Mouse (Mus musculus) layer of hippocampus, postnatal 25 days (tissue): ENCODE measurements around the gene Ly6g6c. TPM values are rescaled to one million over a fixed set of nuclear protein-coding genes. Genes with fewer than 3 reads are reported as not detected.

Experiments
- DNase-seq, 2 experiments: peaks; one replicate each; pipeline ENCODE4 v3.0.0; 2022; ENCODE audit warnings: mixed read lengths in 2 of 2, low spot score in 1 of 2; ENCODE audit errors: extremely low spot score in 1 of 2
- total RNA-seq, 2 experiments: library from RNA; stranded (reverse); gene quantifications; 2 replicates each; pipeline ENCODE4 v1.2.3; 2021

Gene Ly6g6c
- total RNA-seq, 2 experiments from 2014 or later, result not detected

DNA sequence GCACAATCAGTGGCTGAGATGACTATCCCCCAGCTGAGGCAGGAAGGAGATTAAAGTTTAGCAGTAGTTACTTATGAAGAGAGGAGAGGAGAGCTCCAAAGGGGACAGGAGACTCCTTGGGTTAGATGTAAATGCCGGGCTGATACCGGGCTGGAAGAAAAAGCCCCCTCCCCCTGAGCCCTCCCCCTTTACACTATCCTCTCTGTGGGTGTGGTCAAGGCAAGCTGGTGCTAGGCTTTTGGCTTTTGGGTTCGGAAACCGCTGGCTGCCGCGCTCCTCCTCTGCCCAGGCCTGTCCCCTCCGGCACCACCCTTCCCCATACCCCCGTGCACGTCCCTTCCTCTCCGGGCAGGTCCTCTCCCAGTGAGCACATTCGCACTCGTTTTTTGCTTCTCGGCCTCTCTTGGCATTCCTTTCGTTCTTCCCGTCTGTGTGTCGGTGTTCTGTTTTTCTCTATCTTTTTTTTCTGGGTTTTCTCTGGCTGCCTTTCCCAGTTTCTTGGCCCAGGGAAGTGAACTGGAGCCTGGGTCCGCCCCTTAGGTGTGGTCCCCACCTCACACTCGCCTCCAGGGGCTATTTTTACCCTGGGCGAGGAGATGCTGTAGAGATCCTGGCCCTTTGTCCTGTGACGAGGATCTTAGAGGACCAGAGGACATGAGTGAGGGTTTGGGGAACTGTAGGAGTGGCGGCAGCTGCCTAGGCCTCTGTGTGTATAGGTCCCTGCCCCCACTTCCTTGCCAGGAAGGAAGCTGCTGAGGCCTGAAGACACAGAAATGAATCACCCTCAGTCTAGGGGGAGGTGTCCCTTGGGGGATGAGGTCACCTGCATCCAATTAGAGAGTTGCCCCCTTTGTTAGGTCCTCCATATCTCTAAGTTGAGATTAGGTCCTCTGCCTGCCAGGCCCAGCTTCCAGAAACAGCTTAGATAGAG, 13.8 kb upstream of the Ly6g6c start:
- no peak for DNase-seq

DNA sequence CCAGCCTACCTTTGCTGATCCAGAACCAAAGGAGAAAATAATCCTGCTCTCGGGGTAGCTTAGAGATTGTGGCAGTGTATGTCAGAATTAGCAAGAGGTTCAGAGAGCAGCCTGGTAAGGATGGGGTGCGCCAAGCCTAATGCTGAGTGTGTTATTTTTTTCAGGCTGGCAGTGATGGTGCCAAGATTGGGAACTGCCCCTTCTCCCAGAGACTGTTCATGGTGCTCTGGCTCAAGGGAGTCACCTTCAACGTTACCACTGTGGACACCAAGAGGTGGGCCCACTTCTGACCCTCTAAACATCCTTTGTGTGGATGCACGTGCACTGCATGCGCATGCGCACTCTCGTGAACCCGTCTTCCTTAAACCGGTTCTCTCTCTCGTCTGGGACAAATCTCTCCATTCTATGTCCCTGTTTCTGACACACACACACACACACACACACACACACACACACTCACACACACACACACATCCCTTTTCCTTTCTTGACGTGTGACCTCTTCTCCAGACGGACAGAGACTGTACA, 12.9 kb upstream of the Ly6g6c start:
- DNase-seq, result no peak

DNA sequence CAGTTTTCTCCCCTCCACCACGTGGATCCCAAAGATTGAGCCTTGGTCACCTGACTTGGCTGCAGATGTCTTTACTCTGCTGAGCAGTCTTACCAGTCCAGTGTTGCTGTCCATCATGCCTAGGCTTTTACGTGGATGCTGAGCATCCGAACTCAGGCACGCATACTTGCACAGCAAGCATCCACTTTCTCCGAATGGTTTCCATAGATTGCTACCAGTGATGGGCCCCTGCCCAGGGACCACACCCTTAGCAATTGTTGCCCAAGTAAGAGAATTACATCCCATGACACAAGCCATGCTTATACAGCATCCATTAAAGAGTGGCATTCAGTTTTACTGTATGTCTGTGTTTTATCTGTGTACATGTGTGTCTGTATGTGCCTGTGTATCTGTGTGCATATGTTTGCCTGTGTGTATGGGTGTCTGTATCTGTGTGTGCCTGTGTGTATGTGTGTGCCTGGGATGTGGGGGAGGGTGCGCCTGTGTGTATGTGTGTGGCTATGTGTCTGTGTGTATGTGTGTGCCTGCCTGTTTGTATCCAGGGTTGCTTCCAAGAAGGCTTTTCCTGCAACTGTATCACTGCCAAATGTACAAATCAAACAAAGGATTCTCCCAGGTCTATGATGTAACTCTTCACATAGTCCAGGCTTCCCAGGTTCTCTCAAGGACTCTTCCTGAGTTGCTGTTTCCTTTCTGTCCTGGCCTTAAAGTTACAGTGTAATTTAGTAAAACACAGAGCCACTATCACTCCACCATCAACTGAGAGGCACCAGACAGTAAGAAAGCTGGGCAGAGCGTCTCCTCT, 9.3 kb upstream of the Ly6g6c start:
- DNase-seq, result no peak

DNA sequence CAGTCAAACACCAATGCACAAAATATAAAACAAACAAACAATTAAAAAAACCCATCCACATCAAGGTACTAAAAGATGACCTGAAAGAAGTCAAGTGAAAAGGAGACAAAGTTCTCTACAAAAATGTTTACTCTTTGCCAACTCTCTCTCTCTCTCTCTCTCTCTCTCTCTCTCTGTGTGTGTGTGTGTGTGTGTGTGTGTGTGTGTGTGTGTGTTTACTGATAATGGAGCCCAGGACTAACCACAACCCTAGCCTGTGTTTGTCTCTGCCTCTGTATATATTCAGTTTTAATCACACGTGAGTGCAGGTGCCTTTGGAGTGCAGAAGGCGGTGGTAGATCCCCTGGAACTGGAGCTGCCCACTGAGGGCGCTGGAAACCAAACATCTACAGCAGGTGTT, 8.1 kb upstream of the Ly6g6c start:
- DNase-seq, result no peak

DNA sequence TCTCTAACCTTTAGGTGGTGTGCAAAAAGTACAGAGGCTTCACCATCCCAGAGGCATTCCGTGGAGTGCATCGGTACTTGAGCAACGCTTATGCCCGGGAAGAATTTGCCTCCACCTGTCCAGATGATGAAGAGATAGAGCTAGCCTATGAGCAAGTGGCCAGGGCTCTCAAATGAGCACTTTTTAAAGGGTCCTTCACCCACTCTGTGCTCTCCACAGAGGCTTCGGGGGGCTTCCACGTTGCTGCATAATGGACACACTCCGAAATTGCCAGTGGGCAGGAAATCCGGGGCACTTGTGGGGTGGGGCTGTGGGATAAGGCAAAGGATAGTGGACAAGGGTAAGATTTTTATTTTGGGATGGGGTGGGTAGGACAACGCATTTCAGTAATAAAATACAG, 6.9 kb upstream of the Ly6g6c start:
- DNase-seq, result no peak

DNA sequence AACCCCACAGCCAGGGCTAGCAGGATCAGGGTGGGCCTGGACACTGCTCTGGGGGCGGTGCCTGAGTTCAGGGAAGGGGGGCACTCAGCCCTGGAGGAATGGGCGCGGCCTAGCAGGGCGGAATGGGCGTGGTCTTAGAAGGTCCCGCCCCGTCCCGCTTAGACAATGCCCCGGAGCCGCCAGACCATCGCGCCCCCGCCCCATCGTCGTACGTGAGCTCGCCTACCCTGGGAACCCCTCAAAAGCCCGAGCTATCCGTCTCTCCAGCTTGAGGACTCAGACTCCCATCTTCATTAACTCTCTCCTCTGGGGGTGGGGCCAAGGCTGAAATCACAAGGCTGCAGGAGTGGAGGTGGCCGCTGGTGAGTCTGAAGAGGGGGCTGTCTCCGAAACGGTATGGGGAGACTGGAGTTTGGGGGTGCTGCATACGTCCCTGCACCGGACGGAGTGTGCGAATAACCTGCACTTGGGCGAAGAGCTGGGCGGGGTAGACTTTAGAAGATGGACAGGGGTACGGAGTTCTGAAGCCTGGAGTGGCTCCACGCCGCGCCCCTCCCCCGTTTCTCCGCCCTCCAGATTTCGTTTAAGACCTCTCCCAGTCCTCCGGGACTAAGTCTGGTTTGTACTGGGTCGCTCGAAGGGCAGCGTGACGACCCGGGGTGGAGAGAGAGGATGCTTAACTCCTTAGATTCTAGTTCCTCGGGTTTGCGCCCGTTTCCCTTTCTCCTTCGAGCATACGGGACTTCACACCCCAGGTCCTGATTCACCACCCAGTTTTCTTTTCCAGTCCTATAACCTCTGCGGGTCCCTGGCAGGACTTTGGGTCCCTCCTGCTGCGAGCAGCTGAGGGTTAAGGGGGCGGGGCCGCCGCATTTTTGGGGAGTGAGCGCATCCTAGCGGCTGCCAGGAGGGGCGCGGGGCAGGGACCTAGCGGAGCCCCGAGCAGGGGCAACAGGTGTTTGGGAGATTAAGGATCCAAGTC, 6.0 kb upstream of the Ly6g6c start, which contains the start of gene Ddah2:
Ddah2 (plus strand) TSS at position 125 of the 982 bp plus-strand sequence.
- peak; percentile 58 to 74 for DNase-seq

DNA sequence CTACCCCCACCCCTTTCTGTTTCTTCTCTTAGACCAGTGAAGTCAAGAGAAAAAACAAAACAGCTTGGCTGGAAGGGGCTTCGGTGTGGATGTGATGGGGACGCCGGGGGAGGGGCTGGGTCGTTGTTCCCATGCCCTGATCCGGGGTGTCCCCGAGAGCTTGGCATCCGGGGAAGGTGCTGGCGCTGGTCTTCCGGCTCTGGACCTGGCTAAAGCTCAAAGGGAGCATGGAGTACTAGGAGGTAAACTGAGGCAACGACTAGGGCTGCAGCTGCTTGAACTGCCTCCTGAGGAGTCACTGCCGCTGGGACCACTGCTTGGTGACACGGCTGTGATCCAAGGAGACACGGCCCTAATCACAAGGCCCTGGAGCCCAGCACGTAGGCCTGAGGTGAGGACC, 5.1 kb upstream of the Ly6g6c start:
- no peak for DNase-seq

DNA sequence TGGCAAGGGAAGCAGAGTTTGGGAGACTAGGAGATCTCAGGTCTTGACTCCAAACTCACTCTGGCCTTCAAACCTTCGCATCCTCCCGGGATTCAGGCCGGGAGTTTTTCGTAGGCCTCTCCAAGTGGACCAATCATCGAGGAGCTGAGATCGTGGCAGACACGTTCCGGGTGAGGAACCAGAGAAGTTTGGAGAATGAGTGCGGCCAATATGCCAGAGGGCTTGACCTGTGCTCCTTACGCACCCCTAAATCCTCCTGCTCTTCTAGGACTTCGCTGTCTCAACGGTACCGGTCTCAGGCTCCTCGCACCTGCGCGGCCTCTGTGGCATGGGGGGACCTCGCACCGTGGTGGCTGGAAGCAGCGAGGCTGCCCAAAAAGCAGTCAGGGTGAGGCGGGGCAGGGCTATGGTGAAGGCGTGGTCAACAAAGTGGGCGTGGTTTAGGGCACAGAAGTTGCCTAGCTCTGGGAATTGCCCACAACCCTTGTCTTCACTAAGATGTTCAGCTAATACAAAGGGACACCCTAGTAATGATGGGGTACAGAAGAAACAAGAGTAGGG, 4.4 kb upstream of the Ly6g6c start:
- no peak for DNase-seq

DNA sequence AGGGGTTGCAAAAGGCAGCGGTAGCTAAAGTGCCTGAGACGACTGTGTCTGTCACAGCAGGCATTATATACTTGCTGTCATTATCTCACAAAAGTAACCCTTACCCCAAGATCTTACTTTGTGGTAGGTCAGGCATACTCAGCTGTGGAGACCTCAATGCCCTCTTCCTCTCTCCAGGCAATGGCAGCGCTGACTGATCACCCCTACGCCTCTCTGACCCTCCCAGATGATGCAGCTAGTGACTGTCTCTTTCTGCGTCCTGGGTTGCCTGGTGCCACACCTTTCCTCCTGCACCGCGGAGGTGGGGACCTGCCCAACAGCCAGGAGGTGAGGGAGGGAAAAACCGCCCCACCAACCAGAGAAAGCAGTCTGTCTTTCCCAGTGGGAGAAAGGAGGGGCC, 3.9 kb upstream of the Ly6g6c start:
- no peak for DNase-seq

DNA sequence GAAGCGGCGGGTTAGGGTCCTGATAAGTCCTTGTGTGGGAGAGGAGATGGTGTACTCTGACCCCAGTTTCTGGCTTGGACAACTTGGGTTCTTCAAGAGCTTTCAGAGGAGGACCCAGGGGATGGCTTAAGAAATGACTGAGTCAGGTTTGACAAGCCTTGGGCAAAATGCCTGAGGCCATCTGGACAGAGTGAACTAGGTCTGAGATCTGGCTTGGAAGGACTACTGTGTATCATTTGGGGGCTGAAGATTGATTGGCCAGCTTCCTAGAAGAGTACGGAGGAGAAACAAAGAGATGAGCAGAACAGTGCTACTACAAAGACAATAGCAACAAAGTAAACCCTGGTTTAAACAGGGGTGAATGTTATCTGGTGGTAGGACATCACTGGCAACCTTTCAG, 1.7 kb upstream of the Ly6g6c start:
- no peak for DNase-seq

DNA sequence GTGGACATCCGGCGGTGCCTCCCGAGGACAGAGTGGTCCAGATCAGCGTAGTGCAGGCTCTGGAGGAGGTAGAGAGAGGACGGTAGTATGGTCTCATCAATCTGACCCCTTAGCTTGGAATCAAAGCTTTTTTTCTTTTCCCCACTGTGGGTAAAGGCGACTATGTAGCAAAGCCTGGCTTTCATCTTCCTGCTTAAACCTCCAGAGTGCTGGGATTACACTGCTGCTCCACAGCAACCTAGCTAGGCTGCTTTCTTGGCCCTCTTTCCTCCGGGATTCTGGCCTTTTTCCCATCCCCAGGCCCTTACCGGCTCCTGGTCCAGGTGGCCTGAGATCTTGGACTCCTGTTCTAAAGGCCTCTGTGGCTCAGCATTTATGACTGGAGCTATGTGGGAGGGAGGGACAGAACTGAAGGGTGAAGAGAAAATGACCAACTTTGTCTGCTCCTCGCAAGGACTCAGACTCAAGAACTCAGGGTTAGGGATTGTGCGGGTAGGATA, 760 bp upstream of the Ly6g6c start:
- DNase-seq, result no peak

DNA sequence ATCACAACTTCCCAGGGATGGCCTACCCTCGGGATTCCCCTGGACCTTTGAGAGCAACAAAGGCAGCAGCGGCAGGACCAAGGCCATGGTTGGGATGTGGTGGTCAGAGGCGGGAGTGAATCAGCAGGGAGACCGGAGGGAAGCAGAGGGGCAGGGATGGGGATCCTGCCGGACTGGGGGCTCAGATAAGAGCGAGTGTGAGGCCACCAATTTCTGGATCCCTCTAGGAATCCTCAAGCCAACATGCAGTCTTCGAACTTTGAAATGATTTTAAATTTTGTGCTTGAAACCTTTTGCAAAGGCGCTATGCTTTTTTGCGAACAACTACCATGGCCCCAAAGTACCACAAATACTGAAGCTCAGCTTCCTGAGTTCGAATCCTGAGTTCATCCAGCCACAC, 896 bp downstream of the Ly6g6c start, which contains the start of gene Mpig6b:
Mpig6b (minus strand) TSS at position 101 of the 400 bp plus-strand sequence.
- DNase-seq, result no peak

DNA sequence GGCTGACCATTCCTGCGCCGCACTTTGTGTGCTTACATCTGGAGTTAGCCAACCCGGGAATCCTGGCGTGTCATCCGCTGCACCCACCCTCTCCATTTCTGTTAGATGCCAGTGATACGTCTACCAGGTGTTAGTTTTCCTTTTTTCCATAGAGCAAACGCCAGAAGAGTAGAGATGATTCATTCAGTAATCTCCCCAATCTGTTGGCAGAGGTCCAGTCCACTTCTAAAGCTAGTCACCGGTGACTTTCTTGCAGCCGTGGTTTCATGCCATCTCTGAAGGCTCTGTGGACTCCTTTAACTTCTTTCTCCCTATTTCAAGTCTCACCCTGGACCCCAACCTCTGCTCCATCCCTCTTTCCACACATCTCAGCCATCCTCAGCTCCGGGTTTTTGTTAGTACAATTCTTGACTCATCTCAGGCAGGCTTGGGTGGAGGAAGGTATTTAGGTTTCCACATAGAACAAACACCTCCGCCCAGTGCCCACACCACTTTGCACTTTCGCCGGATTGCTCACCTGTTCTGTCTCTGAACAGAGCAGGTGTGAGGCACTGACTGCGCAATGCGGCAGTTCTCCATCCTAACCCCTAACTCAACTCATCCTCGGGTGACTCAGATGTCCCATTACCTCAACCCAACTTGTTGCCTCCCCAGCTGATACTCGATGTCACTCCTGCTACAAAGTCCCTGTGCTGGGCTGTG, 3.2 kb downstream of the Ly6g6c start:
- no peak for DNase-seq

DNA sequence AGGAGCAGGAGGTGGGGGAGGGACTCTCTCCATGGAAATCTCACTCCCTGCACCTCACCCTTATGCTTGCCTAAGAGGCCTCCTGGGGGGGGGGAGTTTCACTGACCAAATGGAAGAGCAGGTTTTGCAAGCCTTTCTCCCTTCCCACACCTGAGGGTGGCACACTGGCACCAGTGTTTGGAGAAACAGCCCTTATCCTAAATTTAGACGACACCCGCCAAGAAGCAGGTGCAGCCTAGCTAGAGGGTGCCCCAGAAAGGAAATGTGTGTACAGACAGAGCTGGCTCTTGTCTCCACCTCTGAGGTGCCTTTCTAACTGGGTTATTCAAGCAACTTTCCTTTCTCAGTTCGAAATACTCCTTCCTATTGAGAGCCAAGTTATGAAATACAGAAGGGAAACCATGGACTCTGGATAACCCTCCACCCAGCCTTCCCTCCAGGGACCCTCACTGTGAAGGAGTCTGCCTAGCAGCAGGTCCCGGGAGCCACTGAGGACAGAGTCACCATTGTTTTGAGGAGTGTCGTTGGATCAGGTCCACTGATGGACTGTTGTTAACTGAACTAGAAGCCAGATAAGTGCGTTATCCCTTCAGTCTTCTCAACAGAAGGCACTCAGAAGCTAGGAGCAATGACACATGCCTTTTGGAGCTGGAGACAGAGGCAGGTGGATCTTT, 5.5 kb downstream of the Ly6g6c start:
- DNase-seq, result no peak

DNA sequence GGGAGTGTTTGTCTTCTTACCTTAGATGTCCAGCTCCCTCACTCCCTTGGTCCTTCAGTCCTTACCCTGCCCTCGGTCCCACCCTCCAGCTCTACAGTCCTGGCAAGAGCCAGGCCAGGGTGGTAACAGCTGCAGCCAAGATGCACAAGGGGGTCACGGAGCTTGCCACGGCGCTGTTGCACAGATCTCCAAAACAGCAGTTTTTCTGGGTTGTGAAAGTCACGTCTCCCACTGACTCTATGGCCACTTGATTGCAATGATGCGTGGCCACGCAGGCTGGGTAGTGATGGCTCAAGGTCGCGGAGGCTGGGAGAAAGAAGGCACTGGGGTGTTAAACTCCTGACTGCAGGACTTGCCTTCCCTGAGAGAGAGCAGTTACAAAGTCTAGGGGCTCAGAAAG, 6.3 kb downstream of the Ly6g6c start:
- DNase-seq, result no peak

DNA sequence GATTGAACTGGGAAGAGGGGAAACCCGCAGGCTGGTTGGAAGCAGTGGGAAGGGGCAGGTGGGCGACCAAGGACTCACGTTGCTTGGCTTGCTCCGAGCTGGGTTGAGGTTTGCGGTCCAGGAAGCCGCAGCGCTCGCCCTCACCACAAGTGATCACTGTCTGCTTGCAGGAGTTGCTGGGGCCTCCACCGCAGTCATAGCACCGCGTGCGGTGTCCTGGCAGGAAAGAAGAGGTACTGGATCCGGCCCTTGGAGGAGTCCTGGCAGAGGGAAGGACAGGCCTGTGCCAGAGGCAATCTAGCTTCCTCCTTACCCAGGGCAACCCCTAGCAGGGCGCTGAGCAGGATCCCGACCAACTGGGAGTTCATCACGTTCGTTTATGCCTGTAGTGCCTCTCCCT, 8.9 kb downstream of the Ly6g6c start:
- no peak for DNase-seq

DNA sequence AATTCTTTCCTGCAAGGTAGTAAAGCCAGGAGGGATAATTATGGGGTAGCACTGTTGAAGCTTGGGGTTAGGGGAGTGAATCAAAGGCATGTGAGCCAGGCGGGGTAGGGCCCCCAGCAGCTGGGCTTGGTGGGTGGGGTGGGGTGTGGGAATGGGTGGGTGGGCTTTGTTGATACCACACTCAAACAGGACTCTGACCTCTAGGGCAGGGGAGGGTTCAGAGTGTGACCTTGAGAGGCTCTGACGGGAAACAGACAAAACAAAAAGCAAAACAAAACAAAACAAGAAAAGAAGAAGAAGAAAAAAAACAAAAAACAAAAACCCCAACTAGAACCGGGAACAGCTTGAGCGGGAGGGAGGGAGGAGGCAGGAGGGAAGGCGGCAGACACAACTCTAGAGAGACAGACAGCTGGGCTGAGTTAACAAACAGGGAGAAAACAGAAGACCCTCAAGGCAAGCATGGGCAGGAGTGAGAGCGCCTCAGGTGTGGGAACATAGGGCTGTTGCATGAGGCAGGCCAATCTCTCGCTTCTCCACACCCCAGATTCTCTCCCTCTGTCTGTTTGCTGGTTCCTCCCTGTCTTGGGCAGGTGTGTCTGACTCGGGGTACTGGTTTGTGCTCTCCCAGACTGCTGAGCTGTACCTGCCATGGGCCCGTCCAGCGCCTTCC, 11.5 kb downstream of the Ly6g6c start, which contains the start of gene Ly6g6e:
Ly6g6e (plus strand) TSS at position 396 of the 670 bp plus-strand sequence.
- DNase-seq, result no peak

DNA sequence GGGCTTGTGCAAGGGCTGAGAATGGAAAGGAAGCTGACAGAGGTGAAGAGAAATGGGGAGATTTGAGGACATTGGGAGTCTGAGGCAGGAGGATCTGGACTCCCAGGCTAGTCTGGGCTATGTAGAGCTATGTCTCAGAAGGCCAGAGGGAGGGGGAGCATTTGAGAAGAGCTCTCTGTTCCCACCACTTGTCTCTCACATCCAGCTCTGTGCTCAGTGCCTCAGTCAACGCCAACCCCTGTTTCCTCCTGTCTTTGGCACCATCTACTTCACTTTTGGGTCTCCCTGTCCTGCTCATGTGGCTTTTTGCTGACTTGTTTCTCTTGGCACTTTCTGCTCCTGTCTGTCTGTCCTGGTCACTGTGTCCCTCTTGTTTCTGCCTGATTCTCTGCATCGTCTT, 12.1 kb downstream of the Ly6g6c start:
- DNase-seq, result no peak
